Mouse (Mus musculus): Measurements from ENCODE around the gene Celsr1.

DNA sequence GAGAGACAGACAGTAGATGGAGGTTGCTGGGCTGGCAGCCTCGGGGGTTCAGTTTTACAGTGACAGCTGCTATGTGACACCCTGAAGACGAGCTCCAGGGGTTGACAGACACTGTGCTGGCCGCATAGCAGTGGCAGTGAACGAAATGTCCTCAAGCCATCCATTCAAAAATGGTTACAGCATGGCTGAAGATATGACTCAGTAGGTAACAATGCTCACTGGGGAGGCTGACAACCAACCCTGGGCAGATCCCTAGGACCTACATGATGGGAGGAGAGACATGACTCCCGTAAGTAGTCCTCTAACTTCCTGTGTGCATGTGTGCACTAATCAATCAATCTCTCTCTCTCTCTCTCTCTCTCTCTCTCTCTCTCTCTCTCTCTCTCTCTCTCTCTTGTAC lies 45.7 kb downstream of the Celsr1 start:
- TF ChIP-seq POLR2A (IDR thresholded peaks at IDR 0.05; ENCODE audit: extremely low read depth, insufficient read depth, low read length) (no peak), CTCF (IDR thresholded peaks at IDR 0.05; ENCODE audit: low read depth, low read length) (no peak)
